Mouse (Mus musculus) stomach, postnatal 0 days (tissue): Measurements from ENCODE around the gene Cyp2c23.

Experiments
- CTCF ChIP-seq: IDR thresholded peaks from 2 replicates; pipeline ENCODE4 v1.5.1; 2016; ENCODE audit warnings: antibody characterized with exemption, low read depth, mild to moderate bottlenecking, moderate library complexity
- EP300 ChIP-seq: optimal IDR thresholded peaks from 2 replicates; pipeline ENCODE3; 2016; ENCODE audit warnings: antibody characterized with exemption

DNA sequence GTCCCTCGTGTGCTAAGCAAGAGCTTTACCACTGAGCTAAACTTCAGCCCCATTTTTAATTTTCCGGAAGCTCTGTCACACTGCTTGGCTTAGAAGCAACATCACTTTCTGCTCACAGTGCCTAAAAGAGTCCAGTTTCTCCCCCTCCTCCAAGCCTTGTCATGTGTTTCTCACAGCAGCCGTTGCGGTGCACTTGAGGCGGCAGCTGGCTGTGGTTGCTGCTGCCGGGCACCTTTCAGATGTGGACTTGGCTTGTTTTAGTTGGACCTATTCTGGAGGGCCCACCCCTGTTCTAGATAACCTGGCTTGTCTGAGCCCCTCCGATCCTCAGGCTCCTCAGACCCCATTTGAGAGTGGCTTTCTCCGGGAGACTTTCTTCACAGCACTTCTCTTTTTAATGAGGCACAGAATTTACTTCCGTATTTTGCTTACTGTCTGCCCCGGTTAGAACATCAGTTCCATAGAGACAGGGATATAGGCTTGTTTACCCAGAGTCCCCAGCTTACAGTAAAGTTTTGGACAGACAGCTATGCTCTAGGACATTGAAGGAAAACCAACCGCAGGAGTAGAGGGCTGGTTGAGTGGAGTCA, 63.4 kb downstream of the Cyp2c23 start:
- TF ChIP-seq EP300 (no peak), CTCF (no peak)
